Mouse (Mus musculus): ENCODE results near the gene Spg20. TPM values are rescaled to one million over a fixed set of nuclear protein-coding genes. Genes with fewer than 3 reads are reported as not detected.

The Spg20 gene
- total RNA-seq, 2 experiments from 2014 or later: 33.4 to 42.2 TPM

GRCm38 (mm10) chr3:55139837-55140236 lies 27.9 kb downstream of the Spg20 start:
- DNase-seq (ENCODE audit: low spot score): no peak
- intact Hi-C loops (cut with DNase I): no loop called here

DNA sequence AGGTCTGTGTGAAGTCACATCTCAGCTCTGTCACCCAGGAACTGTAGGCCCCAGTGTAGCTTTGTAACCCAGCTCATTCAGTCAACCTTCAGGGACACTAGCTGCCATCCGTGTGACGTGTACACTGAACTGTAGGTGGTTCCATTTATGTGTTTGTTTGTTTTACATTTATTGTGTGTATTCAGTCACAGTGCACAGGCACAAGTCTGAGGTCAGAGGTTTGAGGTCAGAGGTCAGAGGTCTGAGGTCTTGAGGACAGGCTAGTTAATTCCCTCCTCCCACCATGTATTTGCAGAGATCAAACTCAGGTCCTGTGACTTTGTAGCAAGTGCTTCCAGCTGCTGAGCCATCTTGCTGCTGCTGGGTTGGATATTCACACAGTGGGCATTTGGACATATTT lies 29.5 kb downstream of the Spg20 start:
- DNase-seq (ENCODE audit: low spot score): no peak
- intact Hi-C loops (cut with DNase I): no loop called here

DNA sequence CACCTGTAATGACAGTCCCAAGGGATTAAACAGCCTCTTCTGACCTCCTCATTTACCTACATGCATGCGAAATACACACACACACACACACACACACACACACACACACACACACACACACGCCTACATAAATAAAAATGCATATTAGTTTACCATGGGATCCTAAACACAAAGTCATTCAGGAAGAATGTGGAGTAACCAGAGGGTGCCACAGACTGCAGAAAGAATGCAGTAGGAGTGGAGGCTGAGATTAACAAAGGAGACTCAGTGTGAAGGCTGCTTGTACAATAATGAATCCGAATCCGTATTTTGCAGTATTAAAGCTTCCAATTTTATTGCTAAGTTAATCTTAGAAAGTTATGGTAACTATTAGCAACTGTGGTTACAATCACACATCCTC lies 33.0 kb downstream of the Spg20 start:
- intact Hi-C loops (cut with DNase I): no loop called here
- no peak for DNase-seq (ENCODE audit: low spot score)

DNA sequence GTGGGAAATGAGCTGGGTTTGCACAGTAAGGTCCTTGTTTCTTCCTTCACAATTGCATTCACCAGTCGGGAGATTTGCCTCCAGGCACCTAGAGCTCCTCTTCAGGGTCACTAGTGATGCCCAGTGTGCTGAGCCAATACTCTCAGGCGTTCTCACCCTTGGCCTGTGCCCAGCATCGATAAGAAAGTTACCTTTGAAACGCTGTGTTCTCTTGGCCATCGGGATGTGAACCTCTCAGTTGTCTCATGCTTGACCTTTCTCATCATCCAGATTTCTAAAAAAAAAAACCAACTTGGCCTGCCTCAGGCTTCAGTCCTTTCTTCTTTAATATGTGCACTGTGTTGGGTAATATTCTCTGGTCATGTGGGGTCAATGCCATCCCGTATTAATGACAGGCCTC lies 34.5 kb downstream of the Spg20 start:
- intact Hi-C loops (cut with DNase I): no loop called here

GRCm38 (mm10) chr3:55147156-55147555 lies 35.2 kb downstream of the Spg20 start:
- no peak for DNase-seq (ENCODE audit: low spot score)
- intact Hi-C loops (cut with DNase I): no loop called here

More for the DNA sequence above, 34.5 kb downstream of the Spg20 start:
- no peak for DNase-seq (ENCODE audit: low spot score)

DNA sequence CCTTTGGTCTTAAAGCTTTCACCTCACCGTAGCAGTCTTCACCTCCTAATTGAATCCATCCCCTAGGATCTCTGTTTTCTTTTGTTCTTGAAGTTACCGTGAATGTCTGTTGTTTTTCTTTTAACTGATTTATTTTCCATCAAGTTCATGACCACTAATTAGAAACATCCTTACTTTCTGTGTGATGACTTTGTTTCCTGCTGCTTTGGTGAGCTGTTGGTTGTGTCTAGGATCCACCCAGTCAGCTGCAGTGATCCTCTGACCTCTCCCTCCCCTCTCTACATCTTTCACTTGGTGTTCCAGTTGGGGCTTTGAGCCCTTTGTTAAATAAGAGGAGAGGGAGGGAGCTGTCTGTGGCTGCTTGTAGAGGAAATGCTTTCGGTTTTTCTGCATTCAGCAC lies 36.2 kb downstream of the Spg20 start:
- DNase-seq (ENCODE audit: low spot score): no peak
- intact Hi-C loops (cut with DNase I): no loop called here

DNA sequence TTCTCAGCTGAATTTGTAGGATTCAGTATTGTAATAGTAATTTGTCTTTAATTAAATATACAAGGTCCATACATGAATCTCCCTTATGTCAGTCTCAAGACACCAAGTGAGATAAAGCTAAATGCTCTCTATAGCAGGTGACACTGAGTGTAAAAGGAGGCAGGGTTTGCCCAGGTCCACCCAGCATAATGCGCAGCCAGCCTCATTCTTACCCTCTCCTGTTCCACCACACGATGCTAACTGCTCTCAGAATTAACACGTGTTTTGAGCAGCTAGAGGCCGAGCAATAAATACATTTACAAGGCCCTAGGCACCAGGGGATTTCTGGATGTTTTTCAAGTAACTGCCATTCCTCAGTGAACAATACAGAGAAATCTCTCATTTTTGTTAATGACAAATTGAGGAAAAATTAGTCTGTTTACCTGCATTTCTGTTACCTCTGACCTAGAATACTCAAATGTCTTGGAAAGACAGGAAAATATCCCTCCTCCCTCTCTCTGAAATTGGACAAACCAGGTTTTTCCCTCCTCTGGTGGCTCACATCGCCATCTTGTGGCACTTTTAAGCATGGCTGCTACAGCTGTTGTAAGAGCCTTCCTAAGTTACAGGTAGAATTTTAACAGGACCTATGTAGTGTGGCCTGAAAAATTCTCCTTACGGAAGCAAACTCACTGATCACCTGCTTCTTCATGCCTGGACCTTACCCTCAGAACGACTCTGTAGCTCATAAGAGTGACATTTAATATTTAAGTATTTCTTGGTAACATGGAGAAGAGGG lies 39.9 kb downstream of the Spg20 start:
- intact Hi-C loops (cut with DNase I): loop anchor here (1.0 to 2.0 kb wide), 2 partner anchors 72 to 203 kb away; no protein-coding TSS in a partner anchor
- DNase-seq (ENCODE audit: low spot score): no peak

DNA sequence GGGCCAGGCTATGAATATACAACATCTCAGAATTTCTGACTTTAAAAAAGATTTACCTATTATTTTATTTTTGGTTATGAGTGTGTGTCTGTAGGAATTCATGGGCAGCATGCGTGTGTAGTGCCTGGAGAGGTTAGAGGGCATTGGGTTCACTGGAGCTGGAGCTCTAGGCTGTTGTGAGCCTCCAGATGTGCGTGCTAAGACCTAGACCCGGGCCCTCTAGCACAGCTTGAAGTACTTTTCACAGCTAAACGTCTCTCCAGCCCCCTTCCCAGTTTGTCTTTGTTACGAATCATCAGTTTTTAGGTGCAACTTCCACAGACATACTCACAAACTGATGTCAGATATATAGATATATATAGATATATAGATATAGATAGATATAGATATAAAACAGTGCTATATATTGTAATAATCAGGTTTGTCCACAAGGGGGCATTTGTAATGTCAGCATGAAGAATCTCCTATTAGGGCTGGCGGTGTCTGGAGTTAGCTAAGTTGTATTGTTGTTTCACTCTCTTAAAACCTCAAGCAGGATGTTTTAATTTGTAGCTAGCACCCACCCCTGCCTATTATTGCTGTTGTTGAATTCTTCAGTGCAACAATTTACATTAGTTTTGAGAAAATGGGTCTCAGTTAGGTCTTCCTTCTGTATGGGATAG lies 40.9 kb downstream of the Spg20 start:
- no peak for DNase-seq (ENCODE audit: low spot score)
- intact Hi-C loops (cut with DNase I): loop anchor here (1.0 to 2.0 kb wide), 2 partner anchors 73 to 202 kb away; no protein-coding TSS in a partner anchor

DNA sequence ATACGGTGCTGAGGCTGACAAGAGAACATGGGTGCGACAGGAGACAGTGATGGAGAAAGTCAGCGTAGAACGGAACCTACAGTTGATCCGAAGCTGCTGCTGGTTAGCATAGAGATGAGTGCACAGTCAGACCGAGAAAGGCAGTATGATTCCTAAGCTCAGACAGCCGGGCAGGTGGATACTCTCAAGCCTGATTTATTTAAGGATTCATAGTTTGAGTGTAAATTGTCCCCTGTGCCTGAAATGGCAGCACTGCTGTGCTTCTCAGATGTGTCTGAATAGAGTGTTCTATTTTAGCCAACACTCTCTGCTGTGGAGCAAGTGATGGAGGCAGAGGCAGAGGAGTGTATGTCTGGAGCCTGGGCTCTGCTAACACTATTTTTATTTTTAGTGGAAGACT lies 42.3 kb downstream of the Spg20 start:
- intact Hi-C loops (cut with DNase I): no loop called here
- no peak for DNase-seq (ENCODE audit: low spot score)

DNA sequence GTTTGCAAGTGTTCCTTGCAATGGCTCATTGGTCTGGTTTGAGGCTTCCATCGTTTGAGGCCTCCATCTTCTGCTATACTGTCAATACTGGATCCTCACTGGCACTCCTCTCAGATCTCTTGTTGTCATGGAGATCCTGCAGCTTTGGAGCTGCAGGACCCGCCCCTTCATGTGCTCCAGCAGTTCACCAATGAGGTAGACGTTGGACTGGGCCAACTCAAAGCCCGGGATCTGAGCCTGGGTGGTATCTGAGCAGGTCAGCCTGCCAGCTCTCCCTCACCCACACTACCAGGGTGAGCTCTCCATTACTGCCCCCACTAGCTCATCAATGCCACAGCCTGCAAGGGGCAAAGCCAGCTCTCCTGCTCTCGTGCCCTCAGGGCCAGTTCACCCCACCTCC lies 45.5 kb downstream of the Spg20 start:
- DNase-seq (ENCODE audit: low spot score): no peak
- intact Hi-C loops (cut with DNase I): no loop called here

- no peak for DNase-seq (ENCODE audit: low spot score)
Observed at GRCm38 (mm10) chr3:55161144-55161543, 49.2 kb downstream of the Spg20 start.

DNA sequence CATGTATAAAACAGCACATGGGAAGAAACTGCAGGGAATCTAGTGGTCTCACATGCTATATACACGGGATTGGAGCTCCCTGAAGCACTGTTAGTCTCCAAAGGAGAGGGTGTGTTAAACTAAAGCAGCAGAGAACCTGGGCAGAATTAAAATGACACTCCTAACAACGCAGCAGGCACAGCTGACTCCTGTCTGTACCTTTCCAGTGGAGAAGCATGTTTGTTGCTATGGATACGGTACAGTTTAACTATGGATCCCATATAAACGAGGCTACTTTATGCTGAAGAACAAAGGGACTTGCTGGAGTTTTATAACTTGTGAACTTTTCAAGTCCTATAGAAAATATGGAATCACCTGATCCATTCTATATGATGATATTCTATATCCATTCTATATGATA lies 51.6 kb downstream of the Spg20 start:
- no peak for DNase-seq (ENCODE audit: low spot score)
- intact Hi-C loops (cut with DNase I): no loop called here

More at GRCm38 (mm10) chr3:55161144-55161543, 49.2 kb downstream of the Spg20 start:
- intact Hi-C loops (cut with DNase I): no loop called here

DNA sequence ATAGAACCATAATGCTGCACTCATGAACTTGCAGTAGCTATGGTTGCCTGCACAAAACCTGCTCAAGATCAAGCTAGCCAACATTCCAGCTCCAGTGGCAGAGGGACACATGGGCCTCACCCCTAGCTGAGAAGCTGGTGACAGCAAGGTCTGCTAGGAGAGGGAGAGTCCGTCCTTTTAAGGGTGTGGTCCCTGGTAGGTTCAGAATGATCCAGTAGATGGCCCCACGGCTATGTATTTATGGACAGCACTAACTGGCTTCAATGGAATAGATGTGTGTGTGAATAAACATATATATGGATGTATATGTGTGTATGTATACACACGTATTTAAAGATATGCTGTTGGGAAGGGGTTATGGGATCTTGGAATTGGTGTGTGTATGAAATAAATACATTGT lies 60.6 kb downstream of the Spg20 start:
- intact Hi-C loops (cut with DNase I): no loop called here
- no peak for DNase-seq (ENCODE audit: low spot score)

- no peak for DNase-seq (ENCODE audit: low spot score)
- intact Hi-C loops (cut with DNase I): no loop called here
Observed at GRCm38 (mm10) chr3:55177271-55177670, 65.4 kb downstream of the Spg20 start.

- no peak for DNase-seq (ENCODE audit: low spot score)
- intact Hi-C loops (cut with DNase I): no loop called here
Observed at GRCm38 (mm10) chr3:55181766-55182165, 69.9 kb downstream of the Spg20 start, which contains the start of gene Sohlh2. Gene Sohlh2 (plus strand): TSS chr3:55182028.

Small RNAs within 50 kb of the gene (microRNA-seq; reads per million reads assigned to microRNA genes)
- gene Gm22029: not detected

Other genes starting within 250 kb of the Spg20 start
- under 1 TPM; 0.21 to 0.22 TPM for gene Sertm1, start 196.2 kb upstream of the Spg20 start, total RNA-seq (2021)
- not detected for gene Ccna1, start 56.6 kb upstream of the Spg20 start, total RNA-seq (2021)
- under 1 TPM in 1 of 2 experiments, not detected in 1; 0.13 TPM for gene Ccdc169, start 25.2 kb downstream of the Spg20 start, total RNA-seq (2021)
- gene Sohlh2, start 69.9 kb downstream of the Spg20 start, total RNA-seq (2021): not detected
- gene Dclk1, start 130.3 kb downstream of the Spg20 start, total RNA-seq (2021): 1 to 10 TPM; 6.8 to 8.6 TPM